Mouse (Mus musculus): ENCODE results near the gene 4930512M02Rik.

- TF ChIP-seq EP300 (IDR thresholded peaks at IDR 0.05; ENCODE audit: low read depth), result no peak
- no peak for TF ChIP-seq CTCF (IDR thresholded peaks at IDR 0.05; ENCODE audit: low read depth)
Observed at GRCm38 (mm10) chr11:11667254-11667921, 39.8 kb upstream of the 4930512M02Rik start.
